Mouse (Mus musculus) heart, adult 9 months (tissue): ENCODE measurements around the gene Abracl.

Experiments
- DNase-seq, 2 experiments: peaks; one replicate each; pipeline ENCODE4 v3.0.0; 2022; ENCODE audit warnings: low spot score in 2 of 2

Gene Abracl

DNA sequence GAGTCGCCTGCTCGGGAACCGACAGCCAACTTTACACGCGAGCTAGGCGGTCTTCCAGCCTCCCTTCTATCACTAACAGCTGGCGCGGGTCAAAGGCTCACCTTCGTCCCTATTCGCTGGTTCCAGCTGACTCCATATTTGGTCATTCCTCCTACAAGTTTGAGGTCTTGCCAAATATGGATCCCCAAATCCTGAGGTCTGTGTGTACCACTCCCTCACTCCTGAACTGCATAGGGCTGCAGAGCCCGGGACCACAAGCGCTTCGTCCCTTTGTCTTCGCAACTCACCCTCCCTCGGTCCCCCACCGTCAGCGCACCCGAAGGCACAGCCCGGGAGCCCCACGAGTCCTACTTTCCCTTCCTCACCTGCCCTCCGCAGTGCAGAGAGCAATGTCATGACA, 776 bp downstream of the Abracl start:
- DNase-seq: peak; percentile 81

DNA sequence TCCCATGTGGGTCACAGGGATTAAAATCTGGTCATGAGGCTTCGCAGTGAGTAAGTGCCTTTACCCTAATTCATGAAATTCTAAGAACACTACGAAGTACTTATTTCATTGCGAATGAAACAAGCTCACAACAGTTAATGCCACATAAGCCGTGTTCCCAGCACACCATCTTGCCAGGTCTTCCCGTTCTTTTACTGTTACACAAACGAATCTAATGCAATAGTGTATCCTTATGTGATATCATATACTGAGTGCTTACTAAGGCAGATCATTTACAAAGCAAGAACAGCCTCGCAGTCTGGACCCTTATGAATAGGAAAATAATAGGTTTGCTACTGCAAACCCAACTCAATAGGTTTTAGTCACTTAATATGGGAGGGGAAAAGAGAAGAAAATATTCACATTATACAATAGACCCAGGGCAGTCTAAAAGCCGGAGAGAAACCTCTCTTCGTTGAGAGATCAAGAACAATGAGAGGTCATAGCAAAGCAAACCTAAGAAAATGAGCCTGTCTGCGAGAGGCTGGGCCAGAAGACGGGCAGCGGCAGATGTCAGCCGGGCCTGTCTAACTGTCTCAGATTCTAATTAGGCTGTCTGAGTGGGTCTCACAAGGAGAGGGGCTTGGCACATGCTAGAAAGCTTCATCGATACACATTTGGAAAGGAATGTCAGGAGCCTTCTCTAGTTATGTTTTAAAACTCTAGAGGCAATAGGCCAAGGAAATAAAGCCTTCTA, 1.3 kb downstream of the Abracl start:
- DNase-seq: no peak

DNA sequence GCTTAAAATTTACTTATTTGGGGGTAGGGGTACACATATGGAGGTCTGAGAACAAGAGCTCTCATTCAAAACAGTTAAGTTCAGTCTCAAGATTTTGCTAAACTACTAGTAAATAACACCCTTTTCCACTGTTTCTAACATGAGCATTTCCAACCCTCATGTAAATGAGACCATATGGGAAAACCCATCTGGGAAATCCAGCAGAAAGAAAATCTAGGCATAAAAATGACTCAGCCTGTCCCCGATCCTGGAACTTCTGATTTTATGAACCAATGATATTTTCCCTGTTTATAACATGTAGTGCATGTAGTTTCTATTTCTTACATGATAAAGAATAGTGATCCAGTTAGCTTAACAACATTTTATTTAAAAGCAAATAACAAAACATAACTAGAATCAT, 2.2 kb downstream of the Abracl start:
- no peak for DNase-seq

DNA sequence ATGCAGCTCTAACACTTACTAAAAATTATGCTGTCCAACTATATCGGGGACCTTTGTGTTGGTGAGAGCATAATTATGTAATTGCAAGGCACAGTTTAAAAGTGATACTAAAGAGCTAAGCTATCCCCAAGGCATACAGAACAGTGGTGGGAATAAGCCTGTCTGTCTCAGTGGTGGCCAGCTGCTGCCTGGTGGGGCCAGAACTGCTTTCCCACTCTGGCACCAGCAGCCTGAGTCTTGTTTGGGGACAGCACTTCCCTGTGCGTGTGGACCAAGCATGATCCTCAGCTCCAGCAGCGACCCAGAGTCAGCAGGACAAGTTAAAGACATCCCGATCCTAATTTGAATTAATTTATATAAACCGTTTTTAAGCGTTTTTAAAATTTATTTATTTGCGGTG, 2.6 kb downstream of the Abracl start:
- no peak for DNase-seq

DNA sequence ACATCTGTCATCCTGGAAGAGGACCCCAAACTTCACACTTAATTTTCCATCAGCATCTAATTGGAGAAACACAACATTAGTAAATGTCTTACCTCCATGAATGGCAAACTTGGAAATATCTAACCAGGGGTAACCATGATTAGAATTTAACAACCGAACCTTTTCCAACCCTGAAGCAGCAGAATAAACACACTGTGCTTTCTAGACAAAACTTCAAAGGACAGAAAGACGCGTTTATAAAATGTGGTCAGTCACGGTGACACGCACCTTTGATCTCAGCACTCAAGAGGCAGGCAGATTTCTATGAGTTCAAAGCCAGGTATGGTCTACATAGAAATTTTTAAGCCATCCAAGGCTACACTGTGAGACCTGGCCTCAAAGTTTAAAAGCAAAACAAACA, 11.3 kb downstream of the Abracl start:
- no peak for DNase-seq

DNA sequence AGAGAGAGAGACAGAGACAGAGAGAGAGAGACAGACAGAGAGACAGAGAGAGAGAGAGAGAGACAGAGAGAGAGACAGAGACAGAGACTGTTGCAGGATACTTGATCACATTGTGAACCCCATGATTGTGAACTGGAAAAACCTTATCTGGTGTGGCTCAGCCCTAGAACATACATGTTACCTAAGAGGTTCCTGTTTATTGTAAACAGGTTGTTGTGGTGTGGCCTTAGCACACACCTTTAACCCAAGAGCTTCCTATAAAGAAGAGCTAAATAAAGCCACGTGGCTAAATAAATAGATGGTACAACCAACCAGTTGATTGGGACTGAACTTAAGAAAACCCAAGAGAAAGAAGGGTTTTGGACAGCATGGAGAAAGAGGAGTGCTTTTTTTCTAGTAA, 13.3 kb downstream of the Abracl start:
- no peak for DNase-seq

DNA sequence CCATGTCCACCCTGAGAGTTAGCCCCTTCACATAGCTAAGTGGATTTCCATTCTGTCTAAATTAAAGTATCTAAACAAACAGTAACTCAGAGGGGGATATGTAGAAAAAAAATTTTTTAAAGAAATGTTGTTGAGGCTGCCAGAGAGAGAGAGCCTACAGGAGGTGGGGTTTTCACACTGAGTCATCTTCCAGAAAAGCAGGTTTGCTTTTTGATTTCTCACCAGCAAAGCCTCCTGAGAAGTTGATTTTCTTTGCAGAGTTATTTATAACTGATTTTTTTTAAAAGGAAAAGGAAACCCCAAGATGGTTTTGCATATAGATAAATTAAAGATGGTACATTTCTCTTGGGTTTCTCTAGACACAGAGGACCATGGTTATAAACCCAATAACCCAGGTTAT, 15.0 kb downstream of the Abracl start:
- no peak for DNase-seq

DNA sequence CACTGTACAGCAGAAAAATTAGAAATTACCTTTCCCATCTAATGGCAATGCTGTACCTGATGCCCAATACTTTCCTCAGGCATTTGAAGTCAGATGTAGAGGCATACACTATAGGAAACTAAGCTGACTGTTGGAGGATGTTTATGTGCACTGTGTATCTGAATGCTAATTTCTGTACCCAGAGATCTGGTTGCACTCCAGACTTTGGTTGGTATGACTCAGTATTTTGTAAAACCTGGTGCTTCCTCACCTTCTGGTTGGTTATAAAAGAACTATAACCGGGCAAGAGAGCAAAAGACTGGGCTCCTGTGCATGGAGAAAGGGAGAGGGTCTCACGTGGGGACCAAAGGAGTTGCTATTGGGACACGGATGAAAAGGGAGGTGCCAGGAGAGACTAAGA, 15.8 kb downstream of the Abracl start:
- no peak for DNase-seq

DNA sequence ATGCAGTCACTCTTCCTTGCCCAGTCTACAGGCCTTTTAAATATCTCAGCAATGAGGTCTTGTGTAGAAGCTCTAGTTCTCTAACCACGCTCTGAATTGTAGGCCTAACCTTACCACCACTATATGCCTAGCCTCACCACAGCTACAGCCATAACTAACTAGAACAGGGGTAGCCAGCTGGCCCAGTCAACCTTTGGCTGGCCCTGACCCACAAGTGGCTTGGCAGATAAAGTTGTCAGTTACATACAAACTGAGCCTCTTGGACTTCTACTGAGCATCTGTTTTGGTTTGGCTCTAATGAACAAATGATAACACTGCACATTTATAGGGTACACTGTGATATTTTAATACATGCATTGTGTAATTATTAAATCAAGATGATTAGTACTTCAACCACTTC, 16.3 kb downstream of the Abracl start:
- DNase-seq: peak; percentile 57 to 65

DNA sequence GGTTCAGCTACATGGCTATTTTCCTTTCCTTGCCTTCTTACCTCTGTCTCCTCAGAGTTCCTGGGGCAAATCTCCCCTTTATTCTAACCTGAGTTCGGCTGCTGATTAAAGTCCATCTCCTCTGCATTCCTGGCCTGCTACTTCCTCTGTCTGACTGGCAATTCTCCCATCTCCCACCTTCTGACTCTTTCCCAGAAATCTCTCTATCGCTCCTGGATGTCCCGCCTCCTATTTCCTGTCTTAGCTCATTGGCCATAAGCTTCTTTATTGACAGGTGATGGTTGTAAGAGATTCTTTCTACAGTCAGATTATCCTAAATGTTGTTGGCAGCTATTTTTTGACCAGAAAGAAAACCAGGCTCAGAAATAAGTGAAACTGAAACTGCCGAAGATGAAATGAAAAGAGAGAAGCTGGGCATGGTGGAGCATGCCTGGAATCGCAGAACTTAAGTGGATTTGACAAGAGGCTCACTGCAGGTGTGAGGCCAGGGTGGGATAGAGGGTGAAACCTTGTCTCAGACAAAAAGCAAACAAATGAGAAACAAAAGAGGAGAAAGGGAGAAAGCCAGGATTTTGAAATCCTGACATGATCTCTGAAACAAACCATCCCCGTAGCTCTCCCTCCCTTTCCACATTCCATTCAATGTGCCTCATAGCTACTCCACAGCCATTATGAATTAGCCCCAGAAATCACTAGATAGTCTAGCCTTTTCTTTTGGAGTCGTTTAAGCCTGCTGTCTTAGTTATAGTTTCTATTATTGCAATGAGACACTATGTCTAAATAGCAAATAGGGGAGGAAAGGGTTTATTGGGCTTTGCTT, 17.7 kb downstream of the Abracl start:
- no peak for DNase-seq

DNA sequence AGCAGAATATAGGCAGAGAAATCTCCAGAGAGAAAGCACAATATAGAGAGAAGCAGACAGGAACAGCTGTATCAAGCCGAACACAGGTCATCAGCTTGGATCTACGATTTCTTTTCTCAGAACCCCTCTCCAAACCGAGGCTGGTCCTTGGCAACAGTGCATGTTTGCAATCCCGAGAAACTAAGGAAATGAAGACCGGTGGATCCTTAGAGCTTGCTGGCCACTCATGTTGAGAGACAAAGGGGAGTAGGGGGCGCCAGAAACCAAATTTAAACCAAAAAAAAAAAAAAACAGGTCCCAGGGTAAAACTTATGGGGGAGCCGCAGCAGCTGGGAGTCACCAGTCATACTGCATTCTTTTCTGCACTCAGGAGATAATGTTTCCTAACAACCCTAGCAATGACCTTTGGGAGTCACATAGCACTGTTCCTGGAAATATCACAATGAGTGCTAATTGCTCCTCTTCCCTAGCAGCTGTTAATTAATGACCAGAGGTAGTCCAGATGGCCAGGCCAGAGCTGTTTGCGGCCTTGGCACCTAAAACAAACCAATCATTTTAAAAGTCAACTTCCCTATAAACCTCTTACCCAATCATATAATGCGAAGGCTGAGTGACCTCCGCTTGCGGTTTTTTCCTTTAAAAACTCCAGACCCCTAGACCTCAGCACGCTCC, 19.0 kb downstream of the Abracl start:
- DNase-seq: no peak

DNA sequence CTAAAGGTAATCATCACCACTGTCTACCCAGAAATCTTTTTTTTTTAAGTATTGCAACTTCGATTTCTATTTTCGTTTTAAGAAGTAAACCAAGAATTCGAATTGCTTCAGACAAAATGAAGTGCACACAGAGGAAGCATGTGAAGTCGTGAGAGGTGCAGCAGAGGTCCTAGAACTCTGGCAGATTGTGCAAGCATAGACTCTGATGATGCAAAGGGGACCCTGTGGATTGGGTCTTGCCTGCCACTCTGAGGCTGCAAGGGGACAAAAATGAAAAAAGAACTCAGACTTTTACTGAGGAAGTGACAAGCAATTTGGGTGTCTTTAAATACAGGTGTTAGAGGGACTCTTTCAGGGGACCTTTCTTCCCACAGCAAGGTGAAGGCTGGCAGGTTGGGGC, 32.5 kb downstream of the Abracl start:
- no peak for DNase-seq

DNA sequence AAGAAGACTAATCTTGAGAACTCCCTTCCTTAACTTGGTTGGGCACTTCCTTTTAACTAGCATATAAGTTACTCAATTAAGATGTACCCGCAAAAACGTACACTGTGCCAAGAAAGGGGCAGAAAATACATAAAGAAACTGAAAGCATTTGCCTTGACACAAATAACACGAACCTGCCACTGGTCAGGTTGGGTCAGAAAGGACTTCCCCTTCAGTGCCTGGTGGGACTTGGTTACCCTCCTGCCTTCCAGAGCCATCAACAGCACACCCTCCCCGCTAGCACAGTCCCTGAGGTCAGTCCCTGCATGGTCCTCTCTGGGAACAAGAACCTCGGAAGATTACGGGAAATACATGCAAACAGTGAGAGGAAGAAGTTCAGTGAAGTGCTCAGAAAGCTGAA, 34.0 kb downstream of the Abracl start:
- no peak for DNase-seq

DNA sequence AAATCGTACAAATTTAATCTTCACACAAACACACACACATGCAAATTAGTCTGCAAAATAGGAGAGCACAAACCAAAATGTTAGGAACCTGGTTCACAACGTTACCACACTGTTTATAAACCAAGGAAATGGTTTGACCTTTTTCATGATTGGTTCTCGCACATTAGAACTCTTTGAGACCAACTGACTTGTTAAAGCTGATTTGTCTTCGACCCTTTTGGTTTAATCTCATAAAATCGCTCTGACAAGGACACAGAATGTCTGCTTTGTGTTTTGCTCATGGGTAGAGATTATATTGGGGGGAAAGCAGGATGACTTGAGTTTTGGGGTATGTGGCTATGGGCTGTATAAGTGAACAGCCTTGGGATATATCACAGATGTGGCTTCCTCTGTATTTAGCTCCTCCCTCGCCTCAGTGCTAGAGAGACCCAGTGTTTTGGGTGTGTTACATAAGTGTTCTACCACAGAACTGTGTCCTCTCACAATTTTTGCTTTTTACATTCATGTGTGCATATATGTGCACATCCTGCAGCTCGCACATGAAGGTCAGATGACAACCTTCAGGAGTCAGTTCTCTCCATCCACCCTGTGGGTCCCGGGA, 35.2 kb downstream of the Abracl start:
- DNase-seq: no peak

DNA sequence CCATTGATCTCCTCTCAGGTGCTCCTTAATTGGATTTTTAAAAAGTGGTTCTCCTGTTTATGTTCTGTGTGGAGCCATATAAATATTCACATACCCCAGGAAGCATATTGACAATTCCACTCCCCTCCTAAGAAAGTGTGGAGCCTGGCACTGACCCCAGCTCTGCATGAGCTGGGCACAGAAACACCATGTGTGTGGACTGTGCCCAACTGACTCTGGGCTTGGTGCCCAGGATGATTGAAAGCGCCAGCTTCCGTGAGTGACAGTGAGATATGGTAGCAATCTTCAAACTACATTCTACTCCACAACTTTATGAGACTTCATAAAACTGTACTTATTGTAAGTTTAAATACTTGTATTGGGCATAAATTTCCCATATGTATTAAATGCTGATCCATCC, 39.8 kb downstream of the Abracl start:
- peak; percentile 12 to 61 for DNase-seq

DNA sequence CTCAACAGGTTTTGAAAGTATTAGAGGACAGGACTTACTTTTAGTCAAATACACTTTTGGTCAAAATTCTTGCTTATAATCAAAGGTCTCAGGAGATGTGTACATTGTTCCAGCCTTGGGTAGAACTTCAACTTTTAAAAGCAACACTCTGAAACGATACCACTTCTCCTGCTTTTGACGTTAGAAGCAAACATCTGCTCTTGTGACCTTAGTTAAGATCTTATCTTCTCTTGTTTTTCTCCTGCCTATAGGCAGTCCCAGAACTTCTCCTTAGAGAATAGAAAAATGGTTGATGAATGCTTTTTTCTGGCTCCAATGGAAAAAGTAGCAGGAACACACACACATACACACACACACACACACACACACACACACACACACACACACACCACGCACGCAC, 57.0 kb downstream of the Abracl start:
- no peak for DNase-seq
